Mouse (Mus musculus): ENCODE measurements around the gene Retreg2. TPM values are rescaled to one million over a fixed set of nuclear protein-coding genes. Genes with fewer than 3 reads are reported as not detected.

Gene Retreg2
- polyA plus RNA-seq, 1 experiment from 2014 or later, result 72.9 TPM

DNA sequence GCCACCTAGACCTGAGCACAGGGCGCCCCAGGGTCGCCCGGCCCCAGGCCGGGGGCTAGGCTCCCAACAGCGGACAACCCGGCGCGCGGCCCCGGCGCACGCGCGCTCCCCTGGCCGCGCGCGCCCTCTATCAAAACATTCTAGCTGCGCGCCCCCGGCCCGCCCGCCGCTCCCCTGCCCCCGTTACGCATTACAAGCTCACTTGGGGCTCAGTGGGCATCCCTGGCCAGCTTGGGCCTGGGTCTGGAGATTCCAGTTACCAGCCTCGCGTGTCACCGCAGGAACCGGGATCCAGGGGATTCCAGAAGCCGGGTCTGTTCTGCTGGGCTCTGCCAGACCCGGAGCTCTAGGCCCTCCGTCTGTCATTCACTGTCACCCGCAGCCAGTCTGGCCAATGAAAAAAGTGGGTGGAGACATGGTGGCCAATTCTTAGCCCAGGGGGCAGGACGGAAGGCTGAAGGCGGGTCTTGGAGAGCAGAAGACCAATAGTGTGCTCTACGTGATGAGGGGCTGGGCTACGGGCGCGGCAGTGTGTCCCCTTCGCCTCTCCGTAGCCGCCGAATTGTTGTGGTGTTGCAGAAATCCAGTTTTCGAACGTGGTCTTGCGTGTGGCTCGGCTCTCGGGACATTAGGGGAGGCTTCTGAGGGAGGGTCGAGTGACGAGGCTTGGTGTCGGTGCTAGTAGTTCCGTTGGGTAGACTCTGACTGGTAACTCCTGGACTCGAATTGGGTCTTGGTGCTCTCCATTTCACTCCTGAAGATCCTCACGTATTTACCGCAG is 49.2 kb downstream of the Retreg2 start, which contains the start of the genes Ankzf1 and Atg9a:
Gene Ankzf1, plus strand, starts transcription at position 530 of the 781 bp plus-strand sequence.
Gene Atg9a, minus strand, starts transcription at position 575 of the 781 bp plus-strand sequence.
- H3K36me3 ChIP-seq (ENCODE audit: control insufficient read depth, insufficient read depth, low read length), result peaks cover 16% of the 10 kb centered on the region
- peak within 1 kb of the TSS; percentile 78 for H3K4me3 ChIP-seq (ENCODE audit: low read depth, low read length)
- peak within 1 kb of the TSS; percentile 92 for H3K27ac ChIP-seq (ENCODE audit: low read depth, low read length)
- H3K9ac ChIP-seq (ENCODE audit: low read depth, low read length), result peak within 1 kb of the TSS; percentile 82
- 1% methylated on average over 56 of the region's 56 CpGs for WGBS
- peak; percentile 99 for ATAC-seq (replicated peaks; ENCODE audit: low FRiP score)
- peak; percentile 93 for DNase-seq (ENCODE audit: low spot score)
- H3K4me1 ChIP-seq (replicated peaks; ENCODE audit: control insufficient read depth, insufficient read depth, low read length), result peaks cover 14% of the 10 kb centered on the region; the same call in 1 of the 2 replicates
- H3K9me3 ChIP-seq (ENCODE audit: control insufficient read depth, low read length), result no peaks in the 10 kb centered on the region
- no peaks in the 10 kb centered on the region for H3K27me3 ChIP-seq (replicated peaks; ENCODE audit: control insufficient read depth, insufficient read depth, low read length)
- peak within 1 kb of the TSS; percentile 78 for H3K4me2 ChIP-seq

- Histone ChIP-seq H3K9ac (ENCODE audit: low read depth, low read length) (peak overlapping the region; percentile 82), H3K4me2 (peak overlapping the region; percentile 78), H3K4me1 (replicated peaks; ENCODE audit: control insufficient read depth, insufficient read depth, low read length) (peaks cover 14% of the 10 kb centered on the region; the same call in 1 of the 2 replicates), H3K27ac (ENCODE audit: low read depth, low read length) (peak overlapping the region; percentile 92), H3K9me3 (ENCODE audit: control insufficient read depth, low read length) (no peaks in the 10 kb centered on the region), H3K27me3 (replicated peaks; ENCODE audit: control insufficient read depth, insufficient read depth, low read length) (no peaks in the 10 kb centered on the region), H3K4me3 (ENCODE audit: low read depth, low read length) (peak overlapping the region; percentile 78), H3K36me3 (ENCODE audit: control insufficient read depth, insufficient read depth, low read length) (peaks cover 18% of the 10 kb centered on the region)
- under 1% methylated on average over 19 of the region's 19 CpGs for WGBS
- peak; percentile 46; the same call in 1 of the 2 replicates for ATAC-seq (replicated peaks; ENCODE audit: low FRiP score)
- DNase-seq (ENCODE audit: low spot score), result no peak
Measured at GRCm38 (mm10) chr1:75192452-75192851, 49.9 kb downstream of the Retreg2 start.

Other genes starting within 250 kb of the Retreg2 start
- gene Cryba2, start 249.6 kb upstream of the Retreg2 start, polyA plus RNA-seq (2014; fragmentation: Nextera tagmentation; extraction: Ambion mirVana), result not detected in 2 replicates
- gene Cfap65, start 207.2 kb upstream of the Retreg2 start, polyA plus RNA-seq (2014; fragmentation: Nextera tagmentation; extraction: Ambion mirVana), result not detected in 2 replicates
- 2.2 and 2.7 TPM in 2 replicates for gene Ihh, start 191.1 kb upstream of the Retreg2 start, polyA plus RNA-seq (2014; fragmentation: Nextera tagmentation; extraction: Ambion mirVana)
- gene Nhej1, start 17.6 kb upstream of the Retreg2 start, polyA plus RNA-seq (2014; fragmentation: Nextera tagmentation; extraction: Ambion mirVana), result 6.8 and 8.6 TPM in 2 replicates
- 0.23 and 0.42 TPM in 2 replicates for gene Slc23a3, start 8.9 kb upstream of the Retreg2 start, polyA plus RNA-seq (2014; fragmentation: Nextera tagmentation; extraction: Ambion mirVana)
- 63.4 and 68.3 TPM in 2 replicates for gene Cnppd1, start 67 bp upstream of the Retreg2 start, polyA plus RNA-seq (2014; fragmentation: Nextera tagmentation; extraction: Ambion mirVana)
- 45.4 and 50.9 TPM in 2 replicates for gene Zfand2b, start 25.9 kb downstream of the Retreg2 start, polyA plus RNA-seq (2014; fragmentation: Nextera tagmentation; extraction: Ambion mirVana)
- 70.5 and 74.1 TPM in 2 replicates for gene Abcb6, start 37.6 kb downstream of the Retreg2 start, polyA plus RNA-seq (2014; fragmentation: Nextera tagmentation; extraction: Ambion mirVana)
- gene Ankzf1, start 49.4 kb downstream of the Retreg2 start, polyA plus RNA-seq (2014; fragmentation: Nextera tagmentation; extraction: Ambion mirVana), result 20.5 and 21.5 TPM in 2 replicates
- 20.0 and 24.1 TPM in 2 replicates for gene Atg9a, start 49.4 kb downstream of the Retreg2 start, polyA plus RNA-seq (2014; fragmentation: Nextera tagmentation; extraction: Ambion mirVana)
- 8.0 and 9.1 TPM in 2 replicates for gene Glb1l, start 68.0 kb downstream of the Retreg2 start, polyA plus RNA-seq (2014; fragmentation: Nextera tagmentation; extraction: Ambion mirVana)
- 122 and 131 TPM in 2 replicates for gene Stk16, start 68.1 kb downstream of the Retreg2 start, polyA plus RNA-seq (2014; fragmentation: Nextera tagmentation; extraction: Ambion mirVana)
- gene Tuba4a, start 77.1 kb downstream of the Retreg2 start, polyA plus RNA-seq (2014; fragmentation: Nextera tagmentation; extraction: Ambion mirVana), result 282 and 298 TPM in 2 replicates
- gene A630095N17Rik, start 89.3 kb downstream of the Retreg2 start, polyA plus RNA-seq (2014; fragmentation: Nextera tagmentation; extraction: Ambion mirVana), result not detected in 2 replicates
- 13.6 and 17.5 TPM in 2 replicates for gene Dnajb2, start 93.6 kb downstream of the Retreg2 start, polyA plus RNA-seq (2014; fragmentation: Nextera tagmentation; extraction: Ambion mirVana)
- gene Ptprn, start 121.7 kb downstream of the Retreg2 start, polyA plus RNA-seq (2014; fragmentation: Nextera tagmentation; extraction: Ambion mirVana), result 0.55 and 1.0 TPM in 2 replicates
- 0.40 TPM in 1 of 2 replicates, not detected in the other for gene Resp18, start 135.6 kb downstream of the Retreg2 start, polyA plus RNA-seq (2014; fragmentation: Nextera tagmentation; extraction: Ambion mirVana)
- 83.7 and 98.7 TPM in 2 replicates for gene Dnpep, start 175.2 kb downstream of the Retreg2 start, polyA plus RNA-seq (2014; fragmentation: Nextera tagmentation; extraction: Ambion mirVana)
- gene Des, start 217.6 kb downstream of the Retreg2 start, polyA plus RNA-seq (2014; fragmentation: Nextera tagmentation; extraction: Ambion mirVana), result 13.3 and 14.5 TPM in 2 replicates
- gene Speg, start 232.5 kb downstream of the Retreg2 start, polyA plus RNA-seq (2014; fragmentation: Nextera tagmentation; extraction: Ambion mirVana), result 24.8 and 32.3 TPM in 2 replicates